Mouse (Mus musculus): ENCODE measurements around the gene Slc15a1. TPM values are rescaled to one million over a fixed set of nuclear protein-coding genes. Genes with fewer than 3 reads are reported as not detected.
A peak's percentile ranks its signal among the peaks of the same experiment; 100 is the strongest.

The Slc15a1 gene
- polyA plus RNA-seq, 1 experiment from 2014 or later: 4.4 TPM

- no peak overlapping the region for H3K27ac ChIP-seq
- no peaks in the 10 kb centered on the region for H3K36me3 ChIP-seq
- 0 out of 2 replicates have a peak, but pooled peaks cover 3% of the 10 kb centered on the region for H3K4me1 ChIP-seq
- H3K4me2 ChIP-seq: no peak overlapping the region
- H3K4me3 ChIP-seq: no peak overlapping the region
- no peaks in the 10 kb centered on the region for H3K9me3 ChIP-seq
- no peak overlapping the region for H3K9ac ChIP-seq
- ATAC-seq (ENCODE audit: insufficient number of reproducible peaks, low FRiP score, low TSS enrichment, low read depth): 0 out of 2 replicates have a peak, but pooled peaks have one; percentile 31
- no peaks in the 10 kb centered on the region for H3K27me3 ChIP-seq
- 14% methylated on average over 9 of the region's 9 CpGs for WGBS
These were observed 58.1 kb downstream of the Slc15a1 start for GRCm38 (mm10) chr14:121446951-121447350.

GRCm38 (mm10) chr14:121445194-121445593 is 59.9 kb downstream of the Slc15a1 start:
- WGBS: 13% methylated on average over 8 of the region's 8 CpGs
- H3K4me1 ChIP-seq: no peaks in the 10 kb centered on the region

GRCm38 (mm10) chr14:121440807-121441206 is 64.2 kb downstream of the Slc15a1 start:
- Histone ChIP-seq H3K27me3 (no peaks in the 10 kb centered on the region), H3K4me2 (no peak overlapping the region), H3K4me1 (no peaks in the 10 kb centered on the region), H3K36me3 (no peaks in the 10 kb centered on the region), H3K9ac (no peak overlapping the region), H3K9me3 (no peaks in the 10 kb centered on the region), H3K27ac (no peak overlapping the region), H3K4me3 (no peak overlapping the region)
- no peak for ATAC-seq (ENCODE audit: insufficient number of reproducible peaks, low FRiP score, low TSS enrichment, low read depth)
- 91% methylated on average over 6 of the region's 6 CpGs for WGBS

More at GRCm38 (mm10) chr14:121445194-121445593, 59.9 kb downstream of the Slc15a1 start:
- no peaks in the 10 kb centered on the region for H3K36me3 ChIP-seq
- H3K4me2 ChIP-seq: no peak overlapping the region
- H3K27me3 ChIP-seq: no peaks in the 10 kb centered on the region
- H3K4me3 ChIP-seq: no peak overlapping the region
- H3K27ac ChIP-seq: no peak overlapping the region
- H3K9ac ChIP-seq: no peak overlapping the region
- ATAC-seq (ENCODE audit: insufficient number of reproducible peaks, low FRiP score, low TSS enrichment, low read depth): 0 out of 2 replicates have a peak, but pooled peaks have one; percentile 48
- no peaks in the 10 kb centered on the region for H3K9me3 ChIP-seq

GRCm38 (mm10) chr14:121437026-121437425 is 68.0 kb downstream of the Slc15a1 start:
- 70% methylated on average over 6 of the region's 6 CpGs for WGBS
- Histone ChIP-seq H3K4me1 (no peaks in the 10 kb centered on the region), H3K27me3 (no peaks in the 10 kb centered on the region), H3K36me3 (no peaks in the 10 kb centered on the region), H3K4me2 (no peak overlapping the region), H3K9me3 (no peaks in the 10 kb centered on the region), H3K27ac (no peak overlapping the region), H3K9ac (no peak overlapping the region), H3K4me3 (no peak overlapping the region)
- 0 out of 2 replicates have a peak, but pooled peaks have one; percentile 30 for ATAC-seq (ENCODE audit: insufficient number of reproducible peaks, low FRiP score, low TSS enrichment, low read depth)

GRCm38 (mm10) chr14:121436455-121436854 is 68.6 kb downstream of the Slc15a1 start:
- Histone ChIP-seq H3K27ac (no peak overlapping the region), H3K9me3 (no peaks in the 10 kb centered on the region), H3K36me3 (no peaks in the 10 kb centered on the region), H3K27me3 (no peaks in the 10 kb centered on the region), H3K4me3 (no peak overlapping the region), H3K4me2 (no peak overlapping the region), H3K9ac (no peak overlapping the region), H3K4me1 (no peaks in the 10 kb centered on the region)
- ATAC-seq (ENCODE audit: insufficient number of reproducible peaks, low FRiP score, low TSS enrichment, low read depth): no peak
- 93% methylated on average over 3 of the region's 3 CpGs for WGBS

GRCm38 (mm10) chr14:121435794-121436193 is 69.3 kb downstream of the Slc15a1 start:
- Histone ChIP-seq H3K9ac (no peak overlapping the region), H3K36me3 (no peaks in the 10 kb centered on the region), H3K4me2 (no peak overlapping the region), H3K4me3 (no peak overlapping the region), H3K4me1 (no peaks in the 10 kb centered on the region), H3K27me3 (no peaks in the 10 kb centered on the region), H3K27ac (no peak overlapping the region), H3K9me3 (no peaks in the 10 kb centered on the region)
- WGBS: 37% methylated on average over 6 of the region's 6 CpGs
- no peak for ATAC-seq (ENCODE audit: insufficient number of reproducible peaks, low FRiP score, low TSS enrichment, low read depth)

GRCm38 (mm10) chr14:121431261-121431660 is 73.8 kb downstream of the Slc15a1 start:
- Histone ChIP-seq H3K27me3 (no peaks in the 10 kb centered on the region), H3K4me3 (no peak overlapping the region), H3K9ac (no peak overlapping the region), H3K9me3 (no peaks in the 10 kb centered on the region), H3K27ac (no peak overlapping the region), H3K36me3 (no peaks in the 10 kb centered on the region), H3K4me2 (no peak overlapping the region), H3K4me1 (no peaks in the 10 kb centered on the region)
- ATAC-seq (ENCODE audit: insufficient number of reproducible peaks, low FRiP score, low TSS enrichment, low read depth): no peak
- WGBS: 78% methylated on average over 7 of the region's 7 CpGs

- 81% methylated on average over 17 of the region's 17 CpGs for WGBS
- Histone ChIP-seq H3K4me3 (no peak overlapping the region), H3K4me2 (no peak overlapping the region), H3K27ac (no peak overlapping the region), H3K4me1 (no peaks in the 10 kb centered on the region), H3K27me3 (no peaks in the 10 kb centered on the region), H3K36me3 (no peaks in the 10 kb centered on the region), H3K9me3 (no peaks in the 10 kb centered on the region), H3K9ac (no peak overlapping the region)
- ATAC-seq (ENCODE audit: insufficient number of reproducible peaks, low FRiP score, low TSS enrichment, low read depth): no peak
These were observed 75.1 kb downstream of the Slc15a1 start for GRCm38 (mm10) chr14:121429854-121430535.

- Histone ChIP-seq H3K27me3 (no peaks in the 10 kb centered on the region), H3K4me3 (no peak overlapping the region), H3K4me2 (no peak overlapping the region), H3K9ac (no peak overlapping the region), H3K4me1 (no peaks in the 10 kb centered on the region), H3K9me3 (no peaks in the 10 kb centered on the region), H3K36me3 (no peaks in the 10 kb centered on the region), H3K27ac (no peak overlapping the region)
- 90% methylated on average over 4 of the region's 4 CpGs for WGBS
- no peak for ATAC-seq (ENCODE audit: insufficient number of reproducible peaks, low FRiP score, low TSS enrichment, low read depth)
These were observed 76.9 kb downstream of the Slc15a1 start for GRCm38 (mm10) chr14:121428148-121428547.

GRCm38 (mm10) chr14:121426743-121427142 is 78.3 kb downstream of the Slc15a1 start:
- ATAC-seq (ENCODE audit: insufficient number of reproducible peaks, low FRiP score, low TSS enrichment, low read depth): no peak
- Histone ChIP-seq H3K27ac (no peak overlapping the region), H3K27me3 (no peaks in the 10 kb centered on the region), H3K9me3 (no peaks in the 10 kb centered on the region), H3K4me3 (no peak overlapping the region), H3K36me3 (no peaks in the 10 kb centered on the region), H3K4me2 (no peak overlapping the region), H3K9ac (no peak overlapping the region), H3K4me1 (no peaks in the 10 kb centered on the region)

- Histone ChIP-seq H3K4me2 (no peak overlapping the region), H3K27me3 (no peaks in the 10 kb centered on the region), H3K4me3 (no peak overlapping the region), H3K36me3 (no peaks in the 10 kb centered on the region), H3K4me1 (no peaks in the 10 kb centered on the region), H3K9ac (no peak overlapping the region), H3K27ac (no peak overlapping the region), H3K9me3 (no peaks in the 10 kb centered on the region)
- ATAC-seq (ENCODE audit: insufficient number of reproducible peaks, low FRiP score, low TSS enrichment, low read depth): peak; percentile 44; the same call in 1 of the 2 replicates
- WGBS: 65% methylated on average over 7 of the region's 7 CpGs
These were observed 79.9 kb downstream of the Slc15a1 start for GRCm38 (mm10) chr14:121425004-121425793.

GRCm38 (mm10) chr14:121423341-121423751 is 81.7 kb downstream of the Slc15a1 start:
- no peak overlapping the region for H3K4me3 ChIP-seq
- no peaks in the 10 kb centered on the region for H3K4me1 ChIP-seq
- H3K27me3 ChIP-seq: no peaks in the 10 kb centered on the region
- WGBS: 59% methylated on average over 7 of the region's 7 CpGs
- no peaks in the 10 kb centered on the region for H3K36me3 ChIP-seq
- no peak for ATAC-seq (ENCODE audit: insufficient number of reproducible peaks, low FRiP score, low TSS enrichment, low read depth)
- H3K9me3 ChIP-seq: no peaks in the 10 kb centered on the region
- H3K9ac ChIP-seq: no peak overlapping the region
- H3K27ac ChIP-seq: no peak overlapping the region
- no peak overlapping the region for H3K4me2 ChIP-seq

Data from limb, embryonic 15.5 days (tissue).